Mouse (Mus musculus): ENCODE measurements around the gene Caprin2.
"Not testable (repeated sequence)": the region's sequence is repeated elsewhere in the genome, so short reads cannot be mapped to it uniquely, and the experiment has no call there.

Gene Caprin2

DNA sequence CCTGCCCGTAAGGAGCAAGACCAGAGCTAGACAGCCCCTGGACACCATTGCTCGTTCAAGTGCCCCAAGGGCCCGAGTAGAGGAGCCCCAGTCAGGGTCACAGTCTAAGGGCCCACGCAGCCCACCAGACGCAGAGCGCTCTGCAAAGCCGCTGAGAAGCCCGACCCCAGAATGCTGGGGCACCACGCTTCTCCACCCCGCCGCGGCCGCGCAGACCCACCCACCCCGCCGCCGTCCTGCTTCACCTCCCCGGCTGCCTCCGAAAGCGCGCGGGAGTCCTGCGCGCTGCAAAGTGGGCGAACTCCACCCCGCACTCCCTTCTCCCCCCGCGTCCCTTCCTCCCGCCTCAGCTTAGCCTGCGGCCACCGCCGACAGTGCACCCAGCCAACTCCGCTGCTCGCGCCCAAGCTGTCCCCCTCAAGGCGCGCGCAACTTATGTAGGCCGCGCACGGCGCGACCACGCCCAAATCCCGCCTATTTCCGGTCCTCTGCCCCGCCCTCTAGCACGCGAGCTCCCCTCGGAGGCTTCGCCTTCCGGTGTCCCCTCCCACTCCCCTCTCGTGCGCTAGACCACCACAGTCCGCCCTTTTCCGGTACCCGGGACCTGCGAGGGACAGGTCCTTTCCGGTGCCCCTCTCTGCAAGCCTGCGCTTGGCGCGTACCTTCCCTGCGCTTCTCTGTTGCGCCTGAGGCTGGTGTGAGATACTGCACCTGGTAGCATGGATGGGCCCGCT, at the start of gene Caprin2:
Caprin2 (minus strand) TSS at position 465 of the 734 bp plus-strand sequence.
- peak; percentile 97 for DNase-seq (ENCODE audit: low spot score)

GRCm38 (mm10) chr6:148944767-148945508, 48.9 kb upstream of the Caprin2 start:
- DNase-seq (ENCODE audit: low spot score), result peak; percentile 70

- DNase-seq (ENCODE audit: low spot score), result no peak
Measured at GRCm38 (mm10) chr6:148944344-148944766, 48.3 kb upstream of the Caprin2 start.

- DNase-seq (ENCODE audit: low spot score), result no peak
Measured at GRCm38 (mm10) chr6:148943695-148944094, 47.7 kb upstream of the Caprin2 start.

DNA sequence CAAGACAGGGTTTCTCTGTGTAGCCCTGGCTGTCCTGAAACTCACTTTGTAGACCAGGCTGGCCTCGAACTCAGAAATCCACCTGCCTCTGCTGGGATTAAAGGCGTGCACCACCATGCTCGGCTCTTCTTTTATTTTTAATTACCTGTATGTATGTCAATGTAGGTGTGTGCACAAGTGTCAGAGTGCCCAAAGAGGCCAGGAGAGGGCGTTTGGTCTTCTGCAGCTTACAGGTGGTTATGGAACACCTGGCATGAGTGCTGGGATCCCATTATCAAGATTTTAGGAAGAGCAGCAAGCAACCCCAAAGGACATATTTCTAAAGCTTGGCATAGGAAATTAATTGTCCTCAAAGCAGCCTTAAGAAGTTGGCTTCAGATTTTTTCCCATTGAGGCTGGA, 46.4 kb upstream of the Caprin2 start:
- DNase-seq (ENCODE audit: low spot score), result no peak

- DNase-seq (ENCODE audit: low spot score), result no peak
Measured at GRCm38 (mm10) chr6:148941880-148942279, 45.8 kb upstream of the Caprin2 start.

DNA sequence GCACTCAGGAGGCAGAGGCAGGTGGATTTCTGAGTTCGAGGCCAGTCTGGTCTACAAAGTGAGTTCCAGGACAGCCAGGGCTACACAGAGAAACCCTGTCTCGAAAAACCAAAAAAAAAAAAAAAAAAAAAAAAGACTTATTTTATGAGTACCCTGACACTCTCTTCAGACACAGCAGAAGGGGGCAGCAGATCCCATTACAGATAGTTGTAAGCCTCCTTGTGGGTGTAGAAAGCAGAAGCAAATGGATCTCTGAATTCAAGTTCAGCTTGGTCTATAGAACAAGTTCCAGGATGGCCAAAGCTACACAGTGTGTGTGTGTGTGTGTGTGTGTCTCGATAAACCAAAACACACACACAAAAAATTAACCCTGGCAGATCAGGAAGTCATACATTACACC, 44.3 kb upstream of the Caprin2 start:
- DNase-seq (ENCODE audit: low spot score), result not testable (repeated sequence)

DNA sequence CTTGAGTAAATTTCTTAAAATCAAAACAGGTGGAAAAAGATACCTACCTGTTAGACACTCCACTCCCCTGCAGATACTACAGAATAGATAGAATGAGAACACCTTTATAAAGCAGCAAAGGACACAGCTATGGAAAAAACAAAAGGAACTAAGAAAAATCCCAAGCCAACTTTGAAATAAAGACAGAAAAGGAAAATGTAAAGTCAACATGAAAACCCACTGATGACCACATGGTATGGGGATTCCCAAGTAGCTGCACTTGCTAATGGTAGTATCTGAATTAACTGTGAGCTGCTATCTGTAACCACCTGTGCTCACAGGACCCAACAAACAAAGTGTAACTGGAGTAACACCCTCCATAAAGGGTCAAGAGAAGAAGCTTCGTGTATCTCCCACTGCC, 41.7 kb upstream of the Caprin2 start:
- no peak for DNase-seq (ENCODE audit: low spot score)

DNA sequence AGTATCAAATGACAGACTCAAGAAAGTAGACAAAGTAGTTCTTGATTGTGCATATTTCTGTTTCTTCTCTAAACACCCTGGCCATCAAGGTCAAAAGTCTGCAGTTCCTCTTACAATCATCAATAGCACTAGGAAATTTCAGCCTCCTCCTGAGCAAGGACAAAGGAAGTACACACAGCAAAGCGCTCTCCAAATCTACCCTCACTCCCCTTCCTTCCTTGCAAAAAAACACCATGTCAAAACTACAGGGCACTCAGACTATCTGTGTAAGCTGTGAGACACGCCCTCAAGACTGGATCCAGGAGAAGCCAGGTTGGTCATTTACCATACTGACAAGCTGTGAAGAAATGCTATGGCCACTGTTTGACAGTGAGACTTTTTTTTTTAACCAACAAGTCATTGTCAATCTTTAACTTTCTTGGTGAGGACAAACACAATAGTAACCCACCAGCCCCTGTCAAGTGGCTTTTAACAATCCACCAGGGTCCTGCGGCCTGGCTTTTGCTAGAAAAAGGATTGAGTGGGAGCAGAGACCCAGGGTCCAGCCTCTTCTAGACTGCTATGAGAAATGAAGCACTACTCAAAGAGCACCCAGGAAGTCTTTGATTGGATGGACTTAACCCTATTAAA, 39.0 kb upstream of the Caprin2 start:
- DNase-seq (ENCODE audit: low spot score), result no peak

- peak; percentile 59 for DNase-seq (ENCODE audit: low spot score)
Measured at GRCm38 (mm10) chr6:148931281-148931680, 35.2 kb upstream of the Caprin2 start.

GRCm38 (mm10) chr6:148918841-148919398, 22.9 kb upstream of the Caprin2 start:
- no peak for DNase-seq (ENCODE audit: low spot score)

DNA sequence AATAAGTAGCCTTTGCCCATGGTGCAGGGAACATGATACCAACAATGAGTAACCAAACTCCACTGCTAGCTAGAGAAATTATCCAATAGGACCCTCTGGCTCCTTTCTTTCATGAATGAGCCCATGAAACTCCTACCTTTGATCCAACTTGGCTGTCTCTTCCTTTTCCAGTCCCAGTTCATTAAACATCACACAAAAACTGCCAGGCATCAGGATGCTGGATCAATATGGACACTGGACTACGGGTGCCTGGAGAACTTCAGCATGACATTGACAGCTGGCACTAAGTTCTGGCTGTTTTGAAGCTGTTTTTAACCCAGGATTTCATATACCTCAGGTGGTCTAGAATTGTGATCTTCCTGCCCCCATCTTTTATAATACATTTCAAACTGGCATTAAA, 21.6 kb upstream of the Caprin2 start:
- DNase-seq (ENCODE audit: low spot score), result no peak

DNA sequence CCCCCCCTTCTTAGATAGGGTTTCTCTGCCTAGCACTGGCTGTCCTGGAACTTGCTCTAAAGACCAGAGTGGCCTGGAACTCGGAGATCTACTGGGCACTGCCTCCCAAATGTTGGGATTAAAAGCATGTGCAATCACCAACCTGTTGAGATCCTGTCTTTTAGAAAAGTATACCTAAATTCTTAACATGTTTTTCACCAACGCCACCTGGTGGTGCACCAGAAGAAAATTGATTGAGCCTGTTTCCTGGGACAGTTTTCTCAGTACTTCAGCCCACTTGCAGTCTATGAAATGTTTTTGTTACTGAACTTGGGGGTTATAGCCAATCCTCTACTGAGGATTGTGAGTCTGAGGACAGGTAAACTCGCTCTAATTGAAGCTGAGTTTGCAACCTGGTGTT, 20.8 kb upstream of the Caprin2 start:
- DNase-seq (ENCODE audit: low spot score), result peak; percentile 66

- peak; percentile 86 for DNase-seq (ENCODE audit: low spot score)
Measured at GRCm38 (mm10) chr6:148913938-148914337, 17.9 kb upstream of the Caprin2 start.

DNA sequence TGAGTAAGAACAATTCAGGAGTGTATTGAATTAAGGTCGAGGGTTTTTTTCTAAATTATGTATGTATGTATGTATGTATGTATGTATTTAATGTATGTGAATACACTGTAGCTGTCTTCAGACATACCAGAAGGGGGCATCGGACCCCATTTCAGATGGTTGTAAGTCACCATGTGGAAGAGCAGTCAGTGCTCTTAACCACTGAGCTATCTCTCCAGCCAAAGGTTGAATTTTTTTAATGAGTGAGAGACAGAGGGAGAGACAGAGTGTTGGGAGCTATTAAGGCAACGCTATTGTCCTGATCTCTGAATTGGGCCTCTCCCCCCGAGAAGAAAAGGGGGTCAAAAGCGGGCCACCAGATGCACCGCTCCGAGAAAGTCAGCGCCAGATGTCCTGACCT, 15.9 kb upstream of the Caprin2 start:
- DNase-seq (ENCODE audit: low spot score), result not testable (repeated sequence)

DNA sequence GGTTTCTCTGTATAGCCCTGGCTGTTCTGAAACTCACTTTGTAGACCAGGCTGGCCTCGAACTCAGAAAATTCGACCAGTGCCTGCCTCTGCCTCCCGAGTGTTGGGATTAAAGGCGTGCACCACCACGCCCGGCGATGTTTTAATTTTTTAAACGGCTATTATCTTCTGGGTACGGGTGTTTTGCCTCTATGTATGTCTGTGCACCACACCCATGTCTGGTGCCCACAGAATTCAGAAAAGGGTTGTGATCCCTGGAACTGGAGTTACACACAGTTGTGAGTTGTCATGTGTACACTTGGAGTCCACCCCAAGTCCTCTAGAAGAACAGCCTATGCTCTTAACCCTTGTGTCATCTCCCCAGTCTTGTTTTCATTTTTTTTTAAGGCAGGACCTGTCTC, 10.9 kb upstream of the Caprin2 start:
- DNase-seq (ENCODE audit: low spot score), result no peak

DNA sequence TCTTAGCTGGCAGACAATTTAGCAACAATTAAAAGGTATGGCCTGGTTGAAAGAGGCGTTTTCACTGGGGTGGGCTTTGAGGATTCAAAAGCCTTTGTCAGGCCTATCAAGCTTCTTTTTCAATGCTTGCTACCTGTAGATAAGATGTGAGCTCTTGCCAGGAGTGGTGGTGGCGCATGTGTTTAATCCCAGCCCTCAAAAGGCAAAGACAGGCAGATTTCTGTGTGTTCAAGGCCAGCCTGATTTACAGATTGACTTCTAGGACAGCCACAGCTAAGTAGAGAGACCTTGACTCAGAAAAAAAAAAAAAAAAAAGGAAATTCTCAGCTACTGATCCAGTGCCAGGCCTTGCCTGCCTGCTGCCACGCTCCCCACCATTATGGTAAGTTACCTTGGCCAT, 6.7 kb upstream of the Caprin2 start:
- no peak for DNase-seq (ENCODE audit: low spot score)

DNA sequence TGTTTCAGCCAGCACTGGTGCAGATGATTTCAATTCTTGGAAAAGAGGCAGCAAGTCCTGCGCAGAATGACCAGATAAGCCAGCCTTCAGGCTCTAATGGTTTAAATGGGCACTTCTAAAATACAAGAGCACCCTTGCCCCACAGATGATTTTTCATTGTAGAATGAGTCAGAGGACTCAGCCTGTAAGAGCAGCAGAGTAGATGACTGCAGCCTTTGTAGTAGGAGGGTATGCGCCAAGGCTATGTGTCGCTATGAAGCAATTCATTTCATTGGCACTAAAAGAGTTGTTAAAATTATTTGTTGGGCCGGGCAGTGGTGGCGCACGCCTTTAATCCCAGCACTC, 442 bp upstream of the Caprin2 start:
- DNase-seq (ENCODE audit: low spot score), result no peak

GRCm38 (mm10) chr6:148894888-148895772, 907 bp downstream of the Caprin2 start:
- DNase-seq (ENCODE audit: low spot score), result peak; percentile 44

GRCm38 (mm10) chr6:148873911-148874310, 22.1 kb downstream of the Caprin2 start:
- no peak for DNase-seq (ENCODE audit: low spot score)

DNA sequence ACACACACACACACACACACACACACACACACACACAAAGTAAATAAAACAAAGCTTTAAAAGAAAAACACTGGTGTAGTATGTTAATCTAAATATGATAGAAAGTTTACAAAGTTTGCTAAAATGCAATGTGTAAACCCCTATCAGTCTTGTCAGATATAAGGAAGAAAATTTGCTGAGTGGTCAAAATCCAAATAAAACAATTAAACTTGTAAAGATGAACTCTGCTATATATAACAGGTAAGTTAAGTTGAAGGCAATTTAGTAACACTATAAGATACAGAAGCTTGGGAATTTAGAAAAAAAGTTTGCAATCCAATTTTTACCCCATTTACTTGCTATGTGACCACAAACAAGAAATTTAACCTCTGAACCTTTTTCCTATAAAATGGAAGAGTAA, 50.4 kb downstream of the Caprin2 start:
- DNase-seq (ENCODE audit: low spot score), result no peak

DNA sequence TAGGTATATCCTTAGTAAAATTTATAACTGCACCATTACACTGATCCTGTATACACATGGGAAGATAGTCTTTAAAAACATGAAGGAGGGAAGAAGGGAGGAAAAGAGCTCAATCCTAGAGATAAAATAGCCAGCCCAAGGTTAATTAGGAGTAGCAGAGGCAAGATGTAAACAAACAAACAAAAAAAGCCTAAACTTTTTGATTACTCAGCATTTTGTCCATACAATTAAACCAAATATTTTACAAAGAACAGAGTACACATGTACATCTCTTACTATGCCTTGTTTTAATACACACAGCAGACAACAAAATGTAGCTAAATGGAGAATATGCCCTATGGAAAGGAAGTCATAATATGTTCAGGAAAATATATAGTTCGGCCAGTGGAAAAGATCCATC, 54.3 kb downstream of the Caprin2 start:
- DNase-seq (ENCODE audit: low spot score), result no peak

Data from retina, embryonic 14.5 days (tissue).